8 mouse cellular contexts compared by ENCODE assay signal in the genomic region with DNA sequence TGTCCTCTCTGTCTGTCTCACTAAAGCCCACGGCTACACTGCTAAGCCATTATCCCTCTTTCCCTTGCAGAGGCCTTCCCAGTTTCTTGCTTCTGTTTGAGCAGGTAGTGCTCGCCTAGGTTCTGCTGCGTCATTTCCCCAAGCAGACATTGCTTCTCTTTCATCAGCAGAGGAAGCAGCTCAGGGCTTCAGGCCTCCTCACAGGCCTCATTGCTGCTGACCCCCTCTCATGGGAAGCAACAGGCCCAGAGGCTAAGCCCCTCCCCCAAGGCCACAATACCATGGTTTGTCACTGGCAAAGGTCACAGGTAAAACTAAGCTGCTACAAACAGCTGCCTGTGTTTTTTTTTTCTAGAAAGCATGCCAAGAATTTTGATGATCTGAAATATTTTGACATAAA. TPM values are rescaled to one million over a fixed set of nuclear protein-coding genes. Genes with fewer than 3 reads are reported as not detected.
DNase-seq lines count a peak whose midpoint lies in the region; ATAC-seq and TF ChIP-seq lines count a peak whose summit lies in the region.

No protein-coding gene starts in this region.

- ATAC-seq in heart, embryonic 12.5 days (ENCODE audit: insufficient number of reproducible peaks, low FRiP score), result no peak
- ATAC-seq in kidney, embryonic 14.5 days (ENCODE audit: low FRiP score, low TSS enrichment), result no peak; the same call in 1 of the 2 replicates
- no peak for ATAC-seq in midbrain, embryonic 15.5 days (replicated peaks)
- no peak for ATAC-seq in inflammation-experienced regulatory T-cells, adult 6 months

- H3K9ac ChIP-seq in heart, embryonic 12.5 days, result no peak overlapping the region
- no peak overlapping the region for H3K9ac ChIP-seq in kidney, embryonic 14.5 days (ENCODE audit: low read depth, low read length)
- H3K9ac ChIP-seq in midbrain, embryonic 15.5 days, result no peak overlapping the region

- no peaks in the 10 kb centered on the region for H3K9me3 ChIP-seq in heart, embryonic 12.5 days (replicated peaks)
- no peaks in the 10 kb centered on the region for H3K9me3 ChIP-seq in kidney, embryonic 14.5 days (ENCODE audit: control insufficient read depth, low read length)
- no peaks in the 10 kb centered on the region for H3K9me3 ChIP-seq in midbrain, embryonic 15.5 days

- peak overlapping the region; percentile 52 for H3K27ac ChIP-seq in heart, embryonic 12.5 days (ENCODE audit: poor library complexity, severe bottlenecking)
- peak overlapping the region; percentile 13; the same call in 1 of the 2 replicates for H3K27ac ChIP-seq in bone marrow, adult 2 months (ENCODE audit: control insufficient read depth, insufficient read depth, low read depth, low read length, poor library complexity)
- peak overlapping the region; percentile 55; the same call in 1 of the 2 replicates for H3K27ac ChIP-seq in kidney, embryonic 14.5 days (ENCODE audit: low read depth, low read length)
- H3K27ac ChIP-seq in midbrain, embryonic 15.5 days, result peak overlapping the region; percentile 51

- no peak overlapping the region for H3K4me2 ChIP-seq in heart, embryonic 12.5 days
- no peak overlapping the region for H3K4me2 ChIP-seq in kidney, embryonic 14.5 days (replicated peaks; ENCODE audit: low read depth, low read length)
- H3K4me2 ChIP-seq in midbrain, embryonic 15.5 days, result no peak overlapping the region

- no peak for DNase-seq in heart, postnatal 10 days
- DNase-seq in cerebellum, postnatal 14 days, result no peak
- DNase-seq in T-cell, adult 2 months (ENCODE audit: low spot score), result no peak

- no peak overlapping the region for H3K4me3 ChIP-seq in heart, embryonic 12.5 days
- H3K4me3 ChIP-seq in bone marrow, adult 2 months (replicated peaks; ENCODE audit: control insufficient read depth, low read depth, low read length), result no peak overlapping the region
- no peak overlapping the region for H3K4me3 ChIP-seq in kidney, embryonic 14.5 days (ENCODE audit: low read length)
- H3K4me3 ChIP-seq in midbrain, embryonic 15.5 days, result no peak overlapping the region

- H3K4me1 ChIP-seq in heart, embryonic 12.5 days (replicated peaks), result peaks cover 53% of the 10 kb centered on the region
- H3K4me1 ChIP-seq in bone marrow, adult 2 months (ENCODE audit: control insufficient read depth, insufficient read depth, low read length), result peaks cover 7% of the 10 kb centered on the region
- H3K4me1 ChIP-seq in kidney, embryonic 14.5 days (ENCODE audit: control insufficient read depth, insufficient read depth, low read length), result peaks cover 4% of the 10 kb centered on the region; the same call in 1 of the 2 replicates
- peaks cover 3% of the 10 kb centered on the region; the same call in 1 of the 2 replicates for H3K4me1 ChIP-seq in midbrain, embryonic 15.5 days

- no peaks in the 10 kb centered on the region for H3K27me3 ChIP-seq in heart, embryonic 12.5 days (replicated peaks)
- no peaks in the 10 kb centered on the region for H3K27me3 ChIP-seq in kidney, embryonic 14.5 days (ENCODE audit: control insufficient read depth, insufficient read depth, low read length)
- H3K27me3 ChIP-seq in midbrain, embryonic 15.5 days (replicated peaks), result no peaks in the 10 kb centered on the region

- H3K36me3 ChIP-seq in heart, embryonic 12.5 days, result peaks cover 25% of the 10 kb centered on the region
- H3K36me3 ChIP-seq in kidney, embryonic 14.5 days (ENCODE audit: control insufficient read depth, insufficient read depth, low read length), result no peaks in the 10 kb centered on the region
- no peaks in the 10 kb centered on the region for H3K36me3 ChIP-seq in midbrain, embryonic 15.5 days (replicated peaks)

- intact Hi-C loops in heart, postnatal 10 days (cut with DNase I), result no loop called here

- WGBS in heart, embryonic 12.5 days, result 66% methylated on average over 3 of the region's 3 CpGs
- 34% methylated on average over 3 of the region's 3 CpGs for WGBS in bone marrow, adult 2 months
- 49% methylated on average over 3 of the region's 3 CpGs for WGBS in kidney, embryonic 14.5 days
- WGBS in midbrain, embryonic 15.5 days, result 57% methylated on average over 3 of the region's 3 CpGs

- no peak for TF ChIP-seq POLR2A in bone marrow, adult 2 months (IDR thresholded peaks at IDR 0.05; ENCODE audit: borderline replicate concordance, control insufficient read depth, low read depth, low read length)

- no peak for TF ChIP-seq CTCF in bone marrow, adult 2 months (IDR thresholded peaks at IDR 0.05; ENCODE audit: control insufficient read depth, insufficient read depth, low read length)

RNA-seq across cellular contexts. Expression of gene Art4, which starts 4.8 kb away (rescaled TPM):
- 21.8 and 22.5 TPM in 2 replicates for polyA plus RNA-seq in heart, embryonic 12.5 days (2016; fragmentation: Nextera tagmentation; extraction: Ambion mirVana)
- 10 to 100 TPM; 11.9 to 13.2 TPM for total RNA-seq in heart, postnatal 10 days (2021)
- 18.5 and 20.6 TPM in 2 replicates for polyA plus RNA-seq in bone marrow, adult 2 months (2011; ENCODE audit: insufficient read depth, insufficient read length, low replicate concordance, missing spikeins)
- 1.7 and 2.2 TPM in 2 replicates for polyA plus RNA-seq in kidney, embryonic 14.5 days (2014; fragmentation: Nextera tagmentation; extraction: Ambion mirVana)
- 0.14 and 0.24 TPM in 2 replicates for polyA plus RNA-seq in midbrain, embryonic 15.5 days (2015; fragmentation: Nextera tagmentation; extraction: Ambion mirVana)
- polyA plus RNA-seq in inflammation-experienced regulatory T-cells, adult 6 months (2017; shearing (Covaris generic)), result 1 to 10 TPM in 2 of 3 experiments, not detected in 1; 1.5 to 2.3 TPM

RNA-seq across cellular contexts. Expression of gene Smco3, which starts 17.5 kb away (rescaled TPM):
- not detected in 2 replicates for polyA plus RNA-seq in heart, embryonic 12.5 days (2016; fragmentation: Nextera tagmentation; extraction: Ambion mirVana)
- under 1 TPM; 0.17 TPM for total RNA-seq in heart, postnatal 10 days (2021)
- polyA plus RNA-seq in bone marrow, adult 2 months (2011; ENCODE audit: insufficient read depth, insufficient read length, low replicate concordance, missing spikeins), result 0.95 and 1.9 TPM in 2 replicates
- 1.1 and 1.4 TPM in 2 replicates for polyA plus RNA-seq in kidney, embryonic 14.5 days (2014; fragmentation: Nextera tagmentation; extraction: Ambion mirVana)
- 0.66 and 1.3 TPM in 2 replicates for polyA plus RNA-seq in midbrain, embryonic 15.5 days (2015; fragmentation: Nextera tagmentation; extraction: Ambion mirVana)
- polyA plus RNA-seq in inflammation-experienced regulatory T-cells, adult 6 months (2017; shearing (Covaris generic)), result under 1 TPM in 1 of 3 experiments, not detected in 2; 0.82 TPM

RNA-seq across cellular contexts. Expression of gene Mgp, which starts 22.9 kb away (rescaled TPM):
- polyA plus RNA-seq in heart, embryonic 12.5 days (2016; fragmentation: Nextera tagmentation; extraction: Ambion mirVana), result 139 TPM in 2 replicates
- total RNA-seq in heart, postnatal 10 days (2021), result 100 to 1,000 TPM; 312 to 380 TPM
- polyA plus RNA-seq in bone marrow, adult 2 months (2011; ENCODE audit: insufficient read depth, insufficient read length, low replicate concordance, missing spikeins), result 43.9 and 117 TPM in 2 replicates
- polyA plus RNA-seq in kidney, embryonic 14.5 days (2014; fragmentation: Nextera tagmentation; extraction: Ambion mirVana), result 168 and 215 TPM in 2 replicates
- polyA plus RNA-seq in midbrain, embryonic 15.5 days (2015; fragmentation: Nextera tagmentation; extraction: Ambion mirVana), result 14.8 and 15.4 TPM in 2 replicates
- polyA plus RNA-seq in inflammation-experienced regulatory T-cells, adult 6 months (2017; shearing (Covaris generic)), result not detected

RNA-seq across cellular contexts. Expression of gene Wbp11, which starts 24.7 kb away (rescaled TPM):
- polyA plus RNA-seq in heart, embryonic 12.5 days (2016; fragmentation: Nextera tagmentation; extraction: Ambion mirVana), result 90.5 and 91.8 TPM in 2 replicates
- 10 to 100 TPM; 79.6 to 85.0 TPM for total RNA-seq in heart, postnatal 10 days (2021)
- 38.3 and 48.2 TPM in 2 replicates for polyA plus RNA-seq in bone marrow, adult 2 months (2011; ENCODE audit: insufficient read depth, insufficient read length, low replicate concordance, missing spikeins)
- 91.5 and 136 TPM in 2 replicates for polyA plus RNA-seq in kidney, embryonic 14.5 days (2014; fragmentation: Nextera tagmentation; extraction: Ambion mirVana)
- polyA plus RNA-seq in midbrain, embryonic 15.5 days (2015; fragmentation: Nextera tagmentation; extraction: Ambion mirVana), result 74.2 and 79.3 TPM in 2 replicates
- 10 to 100 TPM; 48.1 to 74.9 (median 72.6) TPM for polyA plus RNA-seq in inflammation-experienced regulatory T-cells, adult 6 months (2017; shearing (Covaris generic))

RNA-seq across cellular contexts. Expression of gene BC049715, which starts 25.3 kb away (rescaled TPM):
- 1.5 and 2.0 TPM in 2 replicates for polyA plus RNA-seq in heart, embryonic 12.5 days (2016; fragmentation: Nextera tagmentation; extraction: Ambion mirVana)
- total RNA-seq in heart, postnatal 10 days (2021), result 1 to 10 TPM; 1.0 to 1.8 TPM
- not detected in 2 replicates for polyA plus RNA-seq in bone marrow, adult 2 months (2011; ENCODE audit: insufficient read depth, insufficient read length, low replicate concordance, missing spikeins)
- polyA plus RNA-seq in kidney, embryonic 14.5 days (2014; fragmentation: Nextera tagmentation; extraction: Ambion mirVana), result 1.7 and 1.9 TPM in 2 replicates
- polyA plus RNA-seq in midbrain, embryonic 15.5 days (2015; fragmentation: Nextera tagmentation; extraction: Ambion mirVana), result 1.5 and 1.8 TPM in 2 replicates
- polyA plus RNA-seq in inflammation-experienced regulatory T-cells, adult 6 months (2017; shearing (Covaris generic)), result 1 to 10 TPM in 1 of 3 experiments, under 1 TPM in 2; 0.44 to 2.3 (median 0.62) TPM

Comparison
In these comparisons a context has a peak if more than half of its experiments do, and no peak if none do; other contexts are left out.
1. RNA of gene Mgp, which starts 22.9 kb away (polyA plus RNA-seq): 168 to 215 TPM in kidney, embryonic 14.5 days, 139 TPM in heart, embryonic 12.5 days, 43.9 to 117 TPM in bone marrow, adult 2 months and 14.8 to 15.4 TPM in midbrain, embryonic 15.5 days; not detected in inflammation-experienced regulatory T-cells, adult 6 months; every median in the first group is over 10 times any median in the second.
2. Peak in every context shown above with its lines, with median percentiles within 50 percentile points of each other: H3K27ac ChIP-seq.